Mouse (Mus musculus): ENCODE data around the gene Rnf4. TPM values are rescaled to one million over a fixed set of nuclear protein-coding genes. Genes with fewer than 3 reads are reported as not detected.

Gene Rnf4
- polyA plus RNA-seq, 1 experiment, result 57.4 TPM

- 66% methylated on average over 2 of the region's 2 CpGs for WGBS
- H3K4me1 ChIP-seq (ENCODE audit: control insufficient read depth, insufficient read depth, low read length), result peaks cover 5% of the 10 kb centered on the region
- DNase-seq, result no peak
- H3K4me3 ChIP-seq (replicated peaks; ENCODE audit: extremely low read depth, low read depth, low read length), result no peak overlapping the region
- TF ChIP-seq POLR2A (IDR thresholded peaks at IDR 0.05; ENCODE audit: borderline replicate concordance, extremely low read depth, low read depth, low read length) (no peak), CTCF (IDR thresholded peaks at IDR 0.05; ENCODE audit: insufficient read depth, low read length) (no peak)
Measured at GRCm38 (mm10) chr5:34395850-34396540, 59.9 kb downstream of the Rnf4 start.

- TF ChIP-seq CTCF (IDR thresholded peaks at IDR 0.05; ENCODE audit: insufficient read depth, low read length) (no peak), POLR2A (IDR thresholded peaks at IDR 0.05; ENCODE audit: borderline replicate concordance, extremely low read depth, low read depth, low read length) (no peak)
- no peak for DNase-seq
- Histone ChIP-seq H3K4me3 (replicated peaks; ENCODE audit: extremely low read depth, low read depth, low read length) (no peak overlapping the region), H3K4me1 (ENCODE audit: control insufficient read depth, insufficient read depth, low read length) (peaks cover 7% of the 10 kb centered on the region)
- WGBS, result 77% methylated on average over 2 of the region's 2 CpGs
Measured at GRCm38 (mm10) chr5:34397866-34398265, 61.8 kb downstream of the Rnf4 start.

- Histone ChIP-seq H3K4me3 (replicated peaks; ENCODE audit: extremely low read depth, low read depth, low read length) (no peak overlapping the region), H3K4me1 (ENCODE audit: control insufficient read depth, insufficient read depth, low read length) (peaks cover 7% of the 10 kb centered on the region)
- WGBS, result 42% methylated on average over 1 of the region's 1 CpGs
- DNase-seq, result no peak
- TF ChIP-seq CTCF (IDR thresholded peaks at IDR 0.05; ENCODE audit: insufficient read depth, low read length), result no peak
- no peak for TF ChIP-seq POLR2A (IDR thresholded peaks at IDR 0.05; ENCODE audit: borderline replicate concordance, extremely low read depth, low read depth, low read length)
Measured at GRCm38 (mm10) chr5:34398326-34398725, 62.2 kb downstream of the Rnf4 start.

Other genes with a start within 250 kb of the Rnf4 start
- 0.77 and 1.4 TPM in 2 replicates for gene Poln, start 166.8 kb upstream of the Rnf4 start, polyA plus RNA-seq (2012; rRNA removed)
- gene Haus3, start 166.8 kb upstream of the Rnf4 start, polyA plus RNA-seq (2012; rRNA removed), result 0.46 and 0.49 TPM in 2 replicates
- 318 and 340 TPM in 2 replicates for gene Mxd4, start 148.6 kb upstream of the Rnf4 start, polyA plus RNA-seq (2012; rRNA removed)
- 4.5 and 6.4 TPM in 2 replicates for gene Zfyve28, start 47.8 kb upstream of the Rnf4 start, polyA plus RNA-seq (2012; rRNA removed)
- gene Cfap99, start 47.7 kb upstream of the Rnf4 start, polyA plus RNA-seq (2012; rRNA removed), result 1.3 and 1.8 TPM in 2 replicates
- gene Fam193a, start 33.6 kb downstream of the Rnf4 start, polyA plus RNA-seq (2012; rRNA removed), result 38.6 and 45.8 TPM in 2 replicates
- 30.1 and 33.6 TPM in 2 replicates for gene Tnip2, start 177.7 kb downstream of the Rnf4 start, polyA plus RNA-seq (2012; rRNA removed)
- gene Sh3bp2, start 189.5 kb downstream of the Rnf4 start, polyA plus RNA-seq (2012; rRNA removed), result 14.1 and 17.3 TPM in 2 replicates
- gene Add1, start 237.4 kb downstream of the Rnf4 start, polyA plus RNA-seq (2012; rRNA removed), result 188 and 231 TPM in 2 replicates